Mouse (Mus musculus) testis, adult 2 months (tissue): ENCODE data around the gene Olfr1301. TPM values are rescaled to one million over a fixed set of nuclear protein-coding genes. Genes with fewer than 3 reads are reported as not detected.

Experiments
- H3K27ac ChIP-seq: fragments of 200-500 bp; 2 replicates; pipeline ENCODE4 v1.5.1; 2012; ENCODE audit warnings: low read depth, low read length; ENCODE audit not compliant: control insufficient read depth, insufficient read depth
- H3K27me3 ChIP-seq: fragments of 200-500 bp; 2 replicates; pipeline ENCODE4 v1.6.1; 2012; ENCODE audit warnings: mild to moderate bottlenecking, low read length, moderate library complexity; ENCODE audit not compliant: control insufficient read depth, insufficient read depth
- H3K36me3 ChIP-seq: fragments of 200-500 bp; 2 replicates; pipeline ENCODE4 v1.6.1; 2012; ENCODE audit warnings: mild to moderate bottlenecking, low read length; ENCODE audit not compliant: control insufficient read depth, insufficient read depth
- H3K4me1 ChIP-seq: fragments of 200-500 bp; 2 replicates; pipeline ENCODE4 v1.6.1; 2012; ENCODE audit warnings: low read length; ENCODE audit not compliant: control insufficient read depth, insufficient read depth
- H3K4me3 ChIP-seq: fragments of 200-500 bp; 2 replicates; pipeline ENCODE4 v1.5.1; 2012; ENCODE audit warnings: low read depth, mild to moderate bottlenecking, low read length, moderate library complexity, mixed read lengths; ENCODE audit not compliant: control insufficient read depth
- CTCF ChIP-seq: fragments of 200-500 bp; IDR thresholded peaks from 2 replicates; pipeline ENCODE4 v1.5.1; 2012; ENCODE audit warnings: low read depth, mild to moderate bottlenecking, inconsistent platforms, low read length, moderate library complexity; ENCODE audit not compliant: control insufficient read depth, insufficient read depth, insufficient replicate concordance
- POLR2A ChIP-seq: fragments of 200-500 bp; IDR thresholded peaks from 2 replicates; pipeline ENCODE4 v1.6.1; 2012; ENCODE audit warnings: low read depth, mild to moderate bottlenecking, inconsistent platforms, low read length, moderate library complexity; ENCODE audit not compliant: control insufficient read depth
- polyA plus RNA-seq: library from polyadenylated mRNA; depleted of rRNA; stranded (reverse); fragments of >200 nt; gene quantifications from 2 replicates; pipeline ENCODE4 v1.2.3, GENCODE M21; 2012; rRNA removed

Olfr1301 gene
- polyA plus RNA-seq: not detected in 2 replicates

- H3K4me1 ChIP-seq: no peaks in the 10 kb centered on the region
- no peaks in the 10 kb centered on the region for H3K36me3 ChIP-seq
- H3K4me3 ChIP-seq: no peak within 1 kb of the TSS
- no peak within 1 kb of the TSS for H3K27ac ChIP-seq
- TF ChIP-seq CTCF: no peak
- TF ChIP-seq POLR2A: no peak
- H3K27me3 ChIP-seq: no peaks in the 10 kb centered on the region
Measured at GRCm38 (mm10) chr2:111750706-111751105, at the start of gene Olfr1301. Gene Olfr1301 (plus strand): TSS chr2:111751006.

- TF ChIP-seq CTCF (no peak), POLR2A (no peak)
Measured at GRCm38 (mm10) chr2:111726739-111727138, 24.1 kb upstream of the Olfr1301 start.

DNA sequence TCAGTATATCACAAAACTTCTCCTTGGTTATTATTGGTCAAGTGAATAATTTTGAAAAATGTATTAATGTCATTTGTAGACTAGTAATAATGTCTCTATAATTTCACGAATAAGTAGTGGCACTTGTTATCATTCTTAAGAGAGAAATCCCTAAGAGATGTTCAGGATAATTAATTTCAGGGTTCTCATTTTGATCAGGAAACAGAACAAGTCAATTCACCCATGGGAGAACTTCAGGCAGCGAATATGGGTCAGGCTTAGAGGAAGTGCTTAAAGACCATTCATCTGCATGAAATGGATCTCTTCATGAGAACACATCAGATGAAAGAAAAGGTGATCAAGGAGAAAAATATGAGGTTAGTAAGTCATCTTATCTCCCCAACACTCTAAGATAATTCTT is 26.3 kb downstream of the Olfr1301 start, which contains the start of gene Olfr1302:
Gene Olfr1302, plus strand, starts transcription at position 301 of the 400 bp plus-strand sequence.
- TF ChIP-seq POLR2A: no peak
- TF ChIP-seq CTCF: no peak
- no peaks in the 10 kb centered on the region for H3K27me3 ChIP-seq
- no peaks in the 10 kb centered on the region for H3K36me3 ChIP-seq
- H3K4me1 ChIP-seq: no peaks in the 10 kb centered on the region
- no peak within 1 kb of the TSS for H3K4me3 ChIP-seq
- no peak within 1 kb of the TSS for H3K27ac ChIP-seq

More at GRCm38 (mm10) chr2:111726739-111727138, 24.1 kb upstream of the Olfr1301 start:
- no peak overlapping the region for H3K4me3 ChIP-seq
- H3K36me3 ChIP-seq: no peaks in the 10 kb centered on the region
- no peaks in the 10 kb centered on the region for H3K4me1 ChIP-seq
- H3K27ac ChIP-seq: no peak overlapping the region
- H3K27me3 ChIP-seq: no peaks in the 10 kb centered on the region

Other genes starting within 250 kb of the Olfr1301 start
- not detected in 2 replicates for gene Olfr1293-ps, start 225.8 kb upstream of the Olfr1301 start, polyA plus RNA-seq
- not detected in 2 replicates for gene Olfr1294, start 210.7 kb upstream of the Olfr1301 start, polyA plus RNA-seq
- not detected in 2 replicates for gene Olfr1295, start 181.3 kb upstream of the Olfr1301 start, polyA plus RNA-seq
- gene Olfr1297, start 124.5 kb upstream of the Olfr1301 start, polyA plus RNA-seq: not detected in 2 replicates
- gene Olfr1298, start 101.8 kb upstream of the Olfr1301 start, polyA plus RNA-seq: not detected in 2 replicates
- gene Olfr1299, start 89.6 kb upstream of the Olfr1301 start, polyA plus RNA-seq: not detected in 2 replicates
- not detected in 2 replicates for gene Olfr1302, start 26.4 kb downstream of the Olfr1301 start, polyA plus RNA-seq
- not detected in 2 replicates for gene Olfr1303, start 69.3 kb downstream of the Olfr1301 start, polyA plus RNA-seq
- gene Olfr1305, start 126.1 kb downstream of the Olfr1301 start, polyA plus RNA-seq: not detected in 2 replicates
- not detected in 2 replicates for gene Olfr1306, start 165.3 kb downstream of the Olfr1301 start, polyA plus RNA-seq
- gene Olfr1307, start 198.4 kb downstream of the Olfr1301 start, polyA plus RNA-seq: not detected in 2 replicates
- not detected in 2 replicates for gene Olfr1308, start 213.9 kb downstream of the Olfr1301 start, polyA plus RNA-seq
- gene Olfr1309, start 239.3 kb downstream of the Olfr1301 start, polyA plus RNA-seq: not detected in 2 replicates